Mouse (Mus musculus) liver, embryonic 16.5 days (tissue): ENCODE data around the gene Rb1. TPM values are rescaled to one million over a fixed set of nuclear protein-coding genes. Genes with fewer than 3 reads are reported as not detected.

Source experiments
- ATAC-seq: fragments of 200-750 bp; cut with Nextera tagmentation; 2 replicates; pipeline ENCODE4 v1.8.0; 2017; ENCODE audit warnings: low read depth, mild to moderate bottlenecking, moderate number of reproducible peaks, moderate library complexity
- H3K27ac ChIP-seq: fragments of 300-500 bp; sonication (generic); 2 replicates; pipeline ENCODE4 v1.5.1; 2014; ENCODE audit warnings: mild to moderate bottlenecking, low read length
- H3K27me3 ChIP-seq: fragments of 300-500 bp; sonication (generic); 2 replicates; pipeline ENCODE4 v1.6.1; 2014; ENCODE audit warnings: low read depth, low read length, mixed read lengths; ENCODE audit not compliant: control insufficient read depth, insufficient read depth
- H3K36me3 ChIP-seq: fragments of 300-500 bp; sonication (generic); 2 replicates; pipeline ENCODE4 v1.6.1; 2014; ENCODE audit warnings: mild to moderate bottlenecking; ENCODE audit not compliant: control insufficient read depth, insufficient read depth
- H3K4me1 ChIP-seq: fragments of 300-500 bp; sonication (generic); 2 replicates; pipeline ENCODE4 v1.6.1; 2014; ENCODE audit warnings: low read depth, low read length, mixed read lengths; ENCODE audit not compliant: control insufficient read depth
- H3K4me2 ChIP-seq: fragments of 300-500 bp; sonication (generic); 2 replicates; pipeline ENCODE4 v1.6.1; 2014; ENCODE audit warnings: low read depth, low read length, mixed read lengths
- H3K4me3 ChIP-seq: fragments of 300-500 bp; sonication (generic); 2 replicates; pipeline ENCODE4 v1.5.1; 2014; ENCODE audit warnings: low read depth, mild to moderate bottlenecking, low read length
- H3K9ac ChIP-seq: fragments of 300-500 bp; sonication (generic); 2 replicates; pipeline ENCODE4 v1.6.1; 2014; ENCODE audit warnings: low read depth, low read length
- H3K9me3 ChIP-seq: fragments of 300-500 bp; sonication (generic); replicated peaks from 2 replicates; pipeline ENCODE4 v1.6.1; 2016; ENCODE audit warnings: low read length; ENCODE audit not compliant: control insufficient read depth
- WGBS: fragments of 180-500 bp; shearing (Covaris S2); extraction: QIAGEN DNeasy Blood & Tissue Kit; methylation state at CpG from one replicate; pipeline ENCODE4 v1.1.7; 2014; ENCODE audit not compliant: insufficient replicate concordance; 5-methylcytosine and 5-hydroxymethylcytosine counted together
- polyA plus RNA-seq: library from polyadenylated mRNA; unstranded; fragments of >200 nt; fragmentation: Nextera tagmentation; extraction: Ambion mirVana; gene quantifications from 2 replicates; pipeline ENCODE4 v1.2.1, GENCODE M21; 2015

Gene Rb1
- 16.7 and 18.5 TPM in 2 replicates for polyA plus RNA-seq

DNA sequence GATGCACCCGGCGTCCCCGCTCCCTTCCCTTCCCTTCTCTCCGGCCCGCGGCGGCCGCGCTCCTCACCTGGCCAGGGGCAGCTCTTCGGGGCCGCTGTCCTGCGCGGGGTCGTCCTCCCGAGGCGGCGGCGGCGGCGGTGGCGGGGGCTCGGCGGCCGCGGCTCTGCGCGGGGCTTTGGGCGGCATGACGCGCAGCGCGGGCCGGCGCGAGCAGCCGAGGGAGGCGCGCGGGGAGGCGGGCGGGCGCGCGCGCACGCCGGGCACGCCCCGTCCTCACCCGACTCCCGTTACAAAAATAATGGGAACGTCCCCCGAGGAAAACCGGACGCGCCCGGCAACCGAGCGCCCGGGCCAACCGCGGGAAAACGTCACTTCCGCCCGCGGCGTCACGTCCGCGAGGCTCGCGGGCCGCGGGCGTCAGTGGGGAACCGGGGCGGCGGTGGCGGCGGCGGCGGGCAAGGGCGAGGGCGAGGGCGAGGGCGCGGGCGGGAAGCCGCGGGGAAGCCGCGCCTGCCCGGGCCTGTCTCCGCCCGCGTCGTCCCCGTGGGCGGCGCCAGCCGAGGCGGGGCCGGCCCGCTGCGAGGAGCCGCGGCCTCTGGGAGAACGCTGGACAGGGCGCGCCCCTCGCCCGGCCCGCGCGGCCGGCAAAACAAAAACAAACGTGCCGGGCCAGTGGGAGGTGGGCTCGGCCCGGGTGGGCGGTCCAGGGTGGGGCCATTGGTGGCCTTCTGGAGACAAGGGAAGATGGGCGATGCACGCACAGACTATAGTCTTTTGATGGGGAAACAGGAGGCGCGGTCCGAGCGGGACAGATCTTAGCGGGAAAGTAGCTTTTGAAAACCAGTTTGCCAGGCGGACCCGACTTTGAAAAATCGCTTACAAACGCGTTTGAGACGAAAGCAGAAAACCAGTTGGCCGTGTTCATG lies at the start of gene Rb1:
Gene Rb1 (minus strand): TSS at position 367 of the 926 bp plus-strand sequence.
- H3K9ac ChIP-seq, result peak within 1 kb of the TSS; percentile 97
- H3K36me3 ChIP-seq, result no peaks in the 10 kb centered on the region
- peak within 1 kb of the TSS; percentile 95 for H3K27ac ChIP-seq
- ATAC-seq, result peak; percentile 92
- peak within 1 kb of the TSS; percentile 98 for H3K4me3 ChIP-seq
- H3K27me3 ChIP-seq, result no peaks in the 10 kb centered on the region
- peak within 1 kb of the TSS; percentile 92 for H3K4me2 ChIP-seq
- no peaks in the 10 kb centered on the region for H3K9me3 ChIP-seq
- peaks cover 31% of the 10 kb centered on the region for H3K4me1 ChIP-seq
- under 1% methylated on average over 110 of the region's 135 CpGs for WGBS

DNA sequence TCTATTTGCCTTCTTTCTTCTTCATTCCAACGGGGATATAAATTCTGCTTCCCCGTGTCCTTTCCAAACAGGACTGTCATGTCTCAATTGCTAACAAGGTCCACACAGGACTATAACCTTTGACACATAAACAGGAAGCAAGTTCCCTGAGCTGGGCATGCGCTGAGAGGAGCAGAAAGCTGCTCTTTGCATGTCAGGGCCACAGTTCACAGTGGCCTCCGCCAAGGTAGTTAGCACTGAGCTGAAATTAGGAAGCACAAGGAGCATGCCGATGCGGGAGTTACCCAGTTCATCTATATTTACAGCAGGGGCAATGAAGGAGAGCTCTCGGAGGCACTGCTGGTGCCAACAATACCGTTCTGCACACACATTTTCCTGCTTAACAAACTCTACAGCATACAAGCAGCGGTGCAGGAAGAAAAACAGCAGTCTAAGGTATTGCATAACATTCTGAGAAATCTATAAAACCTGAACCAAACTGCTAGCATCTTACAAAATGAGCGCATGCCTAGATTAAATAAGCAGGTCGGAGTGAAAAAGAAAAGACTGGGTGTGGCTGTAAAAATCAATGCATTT lies 48.8 kb upstream of the Rb1 start:
- peak overlapping the region; percentile 69 for H3K27ac ChIP-seq
- ATAC-seq, result peak; percentile 83

DNA sequence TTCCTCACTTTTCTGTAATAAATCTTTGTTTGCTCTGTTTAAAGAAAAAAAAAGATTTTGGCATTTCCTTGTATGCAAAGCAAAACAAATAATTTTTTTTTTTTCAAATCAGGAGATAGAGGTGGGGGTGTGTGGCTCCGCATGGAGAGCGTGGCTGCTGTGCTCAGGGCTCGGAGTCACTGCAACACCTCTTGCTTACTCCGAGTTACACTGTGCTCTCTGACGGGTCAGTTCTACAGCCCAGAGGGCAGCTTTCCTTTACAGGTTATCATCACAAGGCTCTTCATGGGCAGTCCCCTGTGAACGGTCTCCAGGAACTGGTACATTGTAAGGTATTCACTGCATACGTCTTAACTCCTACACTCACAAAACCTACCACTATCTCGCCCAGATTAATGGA lies 48.0 kb upstream of the Rb1 start:
- H3K9me3 ChIP-seq, result no peaks in the 10 kb centered on the region
- no peak overlapping the region for H3K4me3 ChIP-seq
- H3K27me3 ChIP-seq, result no peaks in the 10 kb centered on the region
- H3K4me2 ChIP-seq, result no peak overlapping the region
- H3K4me1 ChIP-seq, result peaks cover 21% of the 10 kb centered on the region
- 0 out of 2 replicates have a peak, but pooled peaks have one; percentile 35 for ATAC-seq
- WGBS, result 71% methylated on average over 8 of the region's 8 CpGs
- peaks cover 7% of the 10 kb centered on the region; the same call in 1 of the 2 replicates for H3K36me3 ChIP-seq
- H3K9ac ChIP-seq, result no peak overlapping the region
- H3K27ac ChIP-seq, result peak overlapping the region; percentile 64

More for the DNA sequence above, 48.8 kb upstream of the Rb1 start:
- peaks cover 21% of the 10 kb centered on the region for H3K4me1 ChIP-seq
- WGBS, result 60% methylated on average over 11 of the region's 11 CpGs
- no peaks in the 10 kb centered on the region for H3K9me3 ChIP-seq
- H3K9ac ChIP-seq, result no peak overlapping the region
- H3K27me3 ChIP-seq, result no peaks in the 10 kb centered on the region
- peak overlapping the region; percentile 14 for H3K4me3 ChIP-seq
- H3K4me2 ChIP-seq, result peak overlapping the region; percentile 3; the same call in 1 of the 2 replicates
- peaks cover 7% of the 10 kb centered on the region for H3K36me3 ChIP-seq

DNA sequence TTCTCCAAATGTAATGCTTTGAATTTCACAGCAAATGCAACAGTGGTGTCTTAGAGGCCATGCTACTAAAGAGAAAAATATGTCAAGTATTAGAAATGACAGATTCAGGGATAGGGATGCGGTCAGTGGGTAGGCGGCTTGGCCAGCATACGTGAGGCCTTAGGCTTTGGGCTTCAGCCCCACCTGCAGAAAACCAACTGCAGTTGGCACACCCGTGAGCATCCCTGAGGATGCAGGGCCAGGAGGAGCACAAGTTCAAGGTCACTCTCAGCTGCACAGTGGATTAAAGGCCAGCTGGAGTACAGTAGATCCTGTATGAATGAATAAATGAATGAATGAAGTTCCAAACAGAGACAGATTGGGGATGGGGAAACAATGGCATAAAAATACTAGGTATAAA lies 47.4 kb upstream of the Rb1 start:
- Histone ChIP-seq H3K27me3 (no peaks in the 10 kb centered on the region), H3K4me3 (no peak overlapping the region), H3K4me2 (no peak overlapping the region), H3K9me3 (no peaks in the 10 kb centered on the region), H3K9ac (no peak overlapping the region), H3K27ac (no peak overlapping the region), H3K4me1 (peaks cover 21% of the 10 kb centered on the region), H3K36me3 (peaks cover 10% of the 10 kb centered on the region)
- ATAC-seq, result no peak
- WGBS, result 76% methylated on average over 4 of the region's 4 CpGs

DNA sequence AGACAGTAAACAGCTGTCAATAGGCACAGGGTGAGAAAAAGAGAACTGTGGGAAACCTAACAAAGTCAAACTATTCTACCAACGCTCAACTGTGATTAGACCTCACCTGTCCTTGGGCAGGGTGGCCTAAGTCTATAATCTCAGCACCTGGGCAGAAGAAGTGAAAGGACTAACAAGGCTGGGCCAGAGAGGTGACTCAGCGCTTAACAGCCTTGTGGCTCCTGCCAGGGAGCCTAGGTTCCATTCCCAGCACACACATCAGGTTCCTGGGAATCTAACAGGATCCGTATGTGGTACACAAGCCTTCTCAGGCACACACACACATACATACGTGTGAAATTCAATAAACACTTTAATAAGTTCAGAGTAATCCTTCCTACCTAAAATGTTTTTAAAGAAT lies 46.0 kb upstream of the Rb1 start:
- H3K27ac ChIP-seq, result no peak overlapping the region
- no peak overlapping the region for H3K4me3 ChIP-seq
- no peaks in the 10 kb centered on the region for H3K9me3 ChIP-seq
- peaks cover 20% of the 10 kb centered on the region for H3K36me3 ChIP-seq
- 77% methylated on average over 4 of the region's 4 CpGs for WGBS
- H3K4me2 ChIP-seq, result no peak overlapping the region
- no peaks in the 10 kb centered on the region for H3K27me3 ChIP-seq
- H3K9ac ChIP-seq, result no peak overlapping the region
- peaks cover 21% of the 10 kb centered on the region for H3K4me1 ChIP-seq
- no peak for ATAC-seq

GRCm38 (mm10) chr14:73370695-73371372 lies 45.2 kb upstream of the Rb1 start:
- Histone ChIP-seq H3K4me3 (no peak overlapping the region), H3K36me3 (peaks cover 28% of the 10 kb centered on the region), H3K27ac (no peak overlapping the region), H3K4me2 (no peak overlapping the region), H3K9me3 (no peaks in the 10 kb centered on the region), H3K9ac (no peak overlapping the region), H3K4me1 (peaks cover 21% of the 10 kb centered on the region), H3K27me3 (no peaks in the 10 kb centered on the region)
- 58% methylated on average over 23 of the region's 23 CpGs for WGBS
- no peak for ATAC-seq

DNA sequence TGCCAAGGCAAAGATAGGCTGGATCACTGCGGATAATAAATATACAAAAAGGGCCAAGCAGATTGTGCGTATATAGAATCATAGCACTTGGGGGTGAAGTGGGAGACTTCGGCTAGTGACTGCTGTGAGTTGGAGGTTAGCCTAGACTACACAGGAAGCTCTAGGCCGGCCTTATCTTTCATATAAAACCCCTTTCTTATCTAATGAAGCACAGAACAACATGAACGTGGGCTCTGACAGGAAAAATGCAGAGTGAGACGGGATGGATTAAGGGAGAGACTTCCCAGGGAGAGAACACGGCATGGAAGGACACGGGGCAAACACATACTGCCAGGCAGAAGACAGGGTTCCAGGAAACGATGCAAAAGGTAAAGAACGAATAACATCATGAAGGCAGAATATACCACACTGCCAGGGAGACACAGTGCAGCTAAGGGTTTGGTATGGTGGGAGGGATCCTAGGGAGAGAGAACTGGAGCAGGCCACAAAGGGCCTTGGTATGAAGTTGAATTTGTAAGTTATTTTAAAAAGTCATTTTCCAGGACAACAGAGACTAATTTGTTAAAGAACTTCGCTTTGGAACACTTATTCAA lies 44.6 kb upstream of the Rb1 start:
- H3K4me1 ChIP-seq, result peaks cover 21% of the 10 kb centered on the region

GRCm38 (mm10) chr14:73369634-73370033 lies 44.0 kb upstream of the Rb1 start:
- Histone ChIP-seq H3K4me2 (no peak overlapping the region), H3K27ac (no peak overlapping the region), H3K36me3 (peaks cover 37% of the 10 kb centered on the region), H3K9ac (no peak overlapping the region), H3K4me3 (no peak overlapping the region), H3K9me3 (no peaks in the 10 kb centered on the region), H3K4me1 (peaks cover 21% of the 10 kb centered on the region), H3K27me3 (no peaks in the 10 kb centered on the region)
- 76% methylated on average over 4 of the region's 4 CpGs for WGBS
- no peak for ATAC-seq

More for the DNA sequence above, 44.6 kb upstream of the Rb1 start:
- H3K27me3 ChIP-seq, result no peaks in the 10 kb centered on the region
- no peak for ATAC-seq
- H3K9ac ChIP-seq, result no peak overlapping the region
- H3K27ac ChIP-seq, result no peak overlapping the region
- peaks cover 34% of the 10 kb centered on the region for H3K36me3 ChIP-seq
- no peaks in the 10 kb centered on the region for H3K9me3 ChIP-seq
- H3K4me3 ChIP-seq, result no peak overlapping the region
- no peak overlapping the region for H3K4me2 ChIP-seq
- WGBS, result 43% methylated on average over 11 of the region's 11 CpGs
